Mouse (Mus musculus) embryonic facial prominence, embryonic 14.5 days (tissue): ENCODE data around the gene Hsdl2. TPM values are rescaled to one million over a fixed set of nuclear protein-coding genes. Genes with fewer than 3 reads are reported as not detected.
A peak's percentile ranks its signal among the peaks of the same experiment; 100 is the strongest.

Experiments
- ATAC-seq: fragments of 200-750 bp; cut with Nextera tagmentation; 2 replicates; pipeline ENCODE4 v1.8.0; 2017; ENCODE audit warnings: low read depth, moderate number of reproducible peaks, moderate TSS enrichment
- DNase-seq: peaks from one replicate; pipeline ENCODE4 v3.0.0-alpha.2; 2015; ENCODE audit warnings: low spot score
- H3K27ac ChIP-seq: fragments of 300-500 bp; sonication (generic); replicated peaks from 2 replicates; pipeline ENCODE4 v1.5.1; 2014; ENCODE audit warnings: low read depth, mild to moderate bottlenecking, low read length, moderate library complexity
- H3K27me3 ChIP-seq: fragments of 300-500 bp; sonication (generic); replicated peaks from 2 replicates; pipeline ENCODE4 v1.6.1; 2014; ENCODE audit warnings: low read length; ENCODE audit not compliant: control insufficient read depth, insufficient read depth
- H3K36me3 ChIP-seq: fragments of 300-500 bp; sonication (generic); 2 replicates; pipeline ENCODE4 v1.6.1; 2014; ENCODE audit warnings: low read length, mixed read lengths; ENCODE audit not compliant: control insufficient read depth, insufficient read depth
- H3K4me1 ChIP-seq: fragments of 300-500 bp; sonication (generic); 2 replicates; pipeline ENCODE4 v1.6.1; 2014; ENCODE audit warnings: antibody characterized with exemption, low read length; ENCODE audit not compliant: control insufficient read depth, insufficient read depth
- H3K4me2 ChIP-seq: fragments of 300-500 bp; sonication (generic); 2 replicates; pipeline ENCODE4 v1.6.1; 2014; ENCODE audit warnings: low read depth, mild to moderate bottlenecking, low read length, moderate library complexity, mixed read lengths
- H3K4me3 ChIP-seq: fragments of 300-500 bp; sonication (generic); 2 replicates; pipeline ENCODE4 v1.5.1; 2014; ENCODE audit warnings: low read depth, mild to moderate bottlenecking, low read length
- H3K9ac ChIP-seq: fragments of 300-500 bp; sonication (generic); 2 replicates; pipeline ENCODE4 v1.6.1; 2014; ENCODE audit warnings: low read depth, mild to moderate bottlenecking, low read length, moderate library complexity, mixed read lengths
- H3K9me3 ChIP-seq: fragments of 300-500 bp; sonication (generic); 2 replicates; pipeline ENCODE4 v1.6.1; 2016; ENCODE audit warnings: low read length; ENCODE audit not compliant: control insufficient read depth
- WGBS: fragments of 180-500 bp; shearing (Covaris S2); extraction: QIAGEN DNeasy Blood & Tissue Kit; methylation state at CpG from one replicate; pipeline ENCODE4 v1.1.7; 2014; 5-methylcytosine and 5-hydroxymethylcytosine counted together
- polyA plus RNA-seq: library from polyadenylated mRNA; unstranded; fragments of >200 nt; fragmentation: Nextera tagmentation; extraction: Ambion mirVana; gene quantifications from 2 replicates; pipeline ENCODE4 v1.2.1, GENCODE M21; 2014

The Hsdl2 gene
- polyA plus RNA-seq, 1 experiment from 2014 or later, result 23.1 TPM

GRCm38 (mm10) chr4:59625998-59626910 is 44.9 kb downstream of the Hsdl2 start, which contains the start of gene E130308A19Rik:
Gene E130308A19Rik (plus strand): TSS chr4:59626211.
- Histone ChIP-seq H3K36me3 (no peaks in the 10 kb centered on the region), H3K9me3 (no peaks in the 10 kb centered on the region), H3K27me3 (no peaks in the 10 kb centered on the region), H3K4me3 (peak within 1 kb of the TSS; percentile 95), H3K4me2 (peak within 1 kb of the TSS; percentile 84), H3K4me1 (0 out of 2 replicates have a peak, but pooled peaks cover 11% of the 10 kb centered on the region), H3K9ac (peak within 1 kb of the TSS; percentile 85), H3K27ac (peak within 1 kb of the TSS; percentile 77)
- peak; percentile 93 for DNase-seq
- peak; percentile 96 for ATAC-seq
- under 1% methylated on average over 25 of the region's 120 CpGs for WGBS

- no peak overlapping the region for H3K9ac ChIP-seq
- H3K4me1 ChIP-seq, result 0 out of 2 replicates have a peak, but pooled peaks cover 11% of the 10 kb centered on the region
- H3K4me3 ChIP-seq, result no peak overlapping the region
- no peak overlapping the region for H3K27ac ChIP-seq
- ATAC-seq (no peak), DNase-seq (no peak)
- WGBS, result 66% methylated on average over 4 of the region's 4 CpGs
- no peaks in the 10 kb centered on the region for H3K36me3 ChIP-seq
- no peaks in the 10 kb centered on the region for H3K27me3 ChIP-seq
- H3K4me2 ChIP-seq, result no peak overlapping the region
- no peaks in the 10 kb centered on the region for H3K9me3 ChIP-seq
These were observed 46.9 kb downstream of the Hsdl2 start for GRCm38 (mm10) chr4:59628255-59628654.

GRCm38 (mm10) chr4:59629076-59629874 is 47.9 kb downstream of the Hsdl2 start:
- no peak overlapping the region for H3K9ac ChIP-seq
- no peaks in the 10 kb centered on the region for H3K36me3 ChIP-seq
- WGBS, result 26% methylated on average over 7 of the region's 7 CpGs
- DNase-seq, result peak; percentile 53
- H3K9me3 ChIP-seq, result no peaks in the 10 kb centered on the region
- ATAC-seq, result no peak
- 0 out of 2 replicates have a peak, but pooled peaks cover 11% of the 10 kb centered on the region for H3K4me1 ChIP-seq
- H3K4me2 ChIP-seq, result 0 out of 2 replicates have a peak overlapping the region, but pooled peaks have one; percentile 15
- no peak overlapping the region for H3K4me3 ChIP-seq
- H3K27ac ChIP-seq, result 0 out of 2 replicates have a peak overlapping the region, but pooled peaks have one; percentile 44
- H3K27me3 ChIP-seq, result no peaks in the 10 kb centered on the region

- Histone ChIP-seq H3K4me2 (no peak overlapping the region), H3K9ac (no peak overlapping the region), H3K9me3 (no peaks in the 10 kb centered on the region), H3K4me3 (no peak overlapping the region), H3K36me3 (no peaks in the 10 kb centered on the region), H3K4me1 (0 out of 2 replicates have a peak, but pooled peaks cover 9% of the 10 kb centered on the region), H3K27ac (0 out of 2 replicates have a peak overlapping the region, but pooled peaks have one; percentile 44), H3K27me3 (no peaks in the 10 kb centered on the region)
- WGBS, result 59% methylated on average over 9 of the region's 9 CpGs
- DNase-seq (no peak), ATAC-seq (no peak)
These were observed 48.8 kb downstream of the Hsdl2 start for GRCm38 (mm10) chr4:59630122-59630521.

- H3K4me1 ChIP-seq, result 0 out of 2 replicates have a peak, but pooled peaks cover 2% of the 10 kb centered on the region
- ATAC-seq (no peak), DNase-seq (no peak)
- H3K27ac ChIP-seq, result no peak overlapping the region
- H3K9me3 ChIP-seq, result no peaks in the 10 kb centered on the region
- H3K4me2 ChIP-seq, result no peak overlapping the region
- no peaks in the 10 kb centered on the region for H3K27me3 ChIP-seq
- H3K4me3 ChIP-seq, result no peak overlapping the region
- no peak overlapping the region for H3K9ac ChIP-seq
- 82% methylated on average over 1 of the region's 1 CpGs for WGBS
- no peaks in the 10 kb centered on the region for H3K36me3 ChIP-seq
These were observed 53.2 kb downstream of the Hsdl2 start for GRCm38 (mm10) chr4:59634532-59634931.

GRCm38 (mm10) chr4:59639163-59639562 is 57.8 kb downstream of the Hsdl2 start:
- no peak overlapping the region for H3K9ac ChIP-seq
- DNase-seq (no peak), ATAC-seq (no peak)
- H3K27ac ChIP-seq, result no peak overlapping the region
- H3K4me3 ChIP-seq, result no peak overlapping the region
- no peaks in the 10 kb centered on the region for H3K27me3 ChIP-seq
- H3K4me1 ChIP-seq, result no peaks in the 10 kb centered on the region
- no peak overlapping the region for H3K4me2 ChIP-seq
- H3K36me3 ChIP-seq, result no peaks in the 10 kb centered on the region
- no peaks in the 10 kb centered on the region for H3K9me3 ChIP-seq

- Histone ChIP-seq H3K9ac (no peak overlapping the region), H3K4me1 (no peaks in the 10 kb centered on the region), H3K27ac (no peak overlapping the region), H3K4me3 (no peak overlapping the region), H3K9me3 (no peaks in the 10 kb centered on the region), H3K27me3 (no peaks in the 10 kb centered on the region), H3K4me2 (no peak overlapping the region), H3K36me3 (no peaks in the 10 kb centered on the region)
- 91% methylated on average over 2 of the region's 2 CpGs for WGBS
- ATAC-seq (no peak), DNase-seq (no peak)
These were observed 59.4 kb downstream of the Hsdl2 start for GRCm38 (mm10) chr4:59640720-59641119.

- no peaks in the 10 kb centered on the region for H3K36me3 ChIP-seq
- H3K4me3 ChIP-seq, result no peak overlapping the region
- H3K9ac ChIP-seq, result no peak overlapping the region
- DNase-seq (no peak), ATAC-seq (no peak)
- no peak overlapping the region for H3K4me2 ChIP-seq
- H3K27ac ChIP-seq, result no peak overlapping the region
- H3K27me3 ChIP-seq, result no peaks in the 10 kb centered on the region
- 88% methylated on average over 3 of the region's 3 CpGs for WGBS
- H3K9me3 ChIP-seq, result no peaks in the 10 kb centered on the region
- no peaks in the 10 kb centered on the region for H3K4me1 ChIP-seq
These were observed 60.7 kb downstream of the Hsdl2 start for GRCm38 (mm10) chr4:59642039-59642438.
